ENCODE assay signal across 8 mouse cellular contexts in genomic region chr15:79879319-79879718, GRCm38 (mm10). TPM values are rescaled to one million over a fixed set of nuclear protein-coding genes. Genes with fewer than 3 reads are reported as not detected.
A peak's percentile ranks its signal among the peaks of the same experiment; 100 is the strongest.
DNase-seq lines count a peak whose midpoint lies in the region; ATAC-seq and TF ChIP-seq lines count a peak whose summit lies in the region.

No protein-coding gene starts in this region.

- H3K4me2 ChIP-seq in embryonic facial prominence, embryonic 12.5 days (replicated peaks): no peak overlapping the region

- WGBS in embryonic facial prominence, embryonic 12.5 days: 54% methylated on average over 13 of the region's 13 CpGs
- 71% methylated on average over 13 of the region's 13 CpGs for WGBS in embryonic facial prominence, embryonic 10.5 days
- WGBS in cerebellum, adult 2 months: 5% methylated on average over 13 of the region's 13 CpGs

- peak overlapping the region; percentile 69 for H3K27ac ChIP-seq in embryonic facial prominence, embryonic 12.5 days
- no peak overlapping the region; the same call in 1 of the 2 replicates for H3K27ac ChIP-seq in embryonic facial prominence, embryonic 10.5 days (replicated peaks)
- H3K27ac ChIP-seq in cerebellum, adult 2 months (ENCODE audit: insufficient read depth, low read length): no peak overlapping the region

- H3K9ac ChIP-seq in embryonic facial prominence, embryonic 12.5 days: no peak overlapping the region

- H3K4me3 ChIP-seq in embryonic facial prominence, embryonic 12.5 days: no peak overlapping the region
- H3K4me3 ChIP-seq in embryonic facial prominence, embryonic 10.5 days: no peak overlapping the region
- no peak overlapping the region for H3K4me3 ChIP-seq in cerebellum, adult 2 months (replicated peaks; ENCODE audit: insufficient read depth, low read depth, low read length)

- no peak for DNase-seq in embryonic facial prominence, embryonic 10.5 days (ENCODE audit: low spot score)
- peak; percentile 58 to 69 for DNase-seq in cerebellum, adult 2 months
- peak; percentile 71 for DNase-seq in gastrocnemius, postnatal 14 days
- peak; percentile 76 for DNase-seq in kidney, adult 18-20 months
- DNase-seq in left cerebral cortex, postnatal 14 days (ENCODE audit: low spot score in 2 of 2): peak; percentile 71 to 91
- peak; percentile 80 for DNase-seq in ovary, postnatal 36 days (ENCODE audit: low spot score)
- DNase-seq in thymus, postnatal 0 days (ENCODE audit: low spot score): no peak

- intact Hi-C loops in gastrocnemius, postnatal 14 days (cut with DNase I; ENCODE audit: low total_unique reads): no loop called here
- intact Hi-C loops in left cerebral cortex, postnatal 14 days (cut with DNase I): no loop called here

- no peak for TF ChIP-seq POLR2A in cerebellum, adult 2 months (IDR thresholded peaks at IDR 0.05; ENCODE audit: borderline replicate concordance, insufficient read depth, low read length)

- H3K4me1 ChIP-seq in embryonic facial prominence, embryonic 12.5 days: peaks cover 9% of the 10 kb centered on the region
- peaks cover 6% of the 10 kb centered on the region for H3K4me1 ChIP-seq in embryonic facial prominence, embryonic 10.5 days
- H3K4me1 ChIP-seq in cerebellum, adult 2 months (ENCODE audit: control insufficient read depth, insufficient read depth, low read length): 0 out of 2 replicates have a peak, but pooled peaks cover 4% of the 10 kb centered on the region

- no peaks in the 10 kb centered on the region for H3K36me3 ChIP-seq in embryonic facial prominence, embryonic 12.5 days
- no peaks in the 10 kb centered on the region for H3K36me3 ChIP-seq in embryonic facial prominence, embryonic 10.5 days (replicated peaks)

- no peak for ATAC-seq in embryonic facial prominence, embryonic 12.5 days (ENCODE audit: insufficient number of reproducible peaks, insufficient read depth, low FRiP score, low TSS enrichment)

- H3K27me3 ChIP-seq in embryonic facial prominence, embryonic 12.5 days: no peaks in the 10 kb centered on the region
- H3K27me3 ChIP-seq in embryonic facial prominence, embryonic 10.5 days (replicated peaks; ENCODE audit: low read depth, poor library complexity, severe bottlenecking): peaks cover 18% of the 10 kb centered on the region
- H3K27me3 ChIP-seq in cerebellum, adult 2 months (ENCODE audit: control insufficient read depth, insufficient read depth, low read length): no peaks in the 10 kb centered on the region

- no peaks in the 10 kb centered on the region for H3K9me3 ChIP-seq in embryonic facial prominence, embryonic 12.5 days
- H3K9me3 ChIP-seq in embryonic facial prominence, embryonic 10.5 days: no peaks in the 10 kb centered on the region

- TF ChIP-seq CTCF in cerebellum, adult 2 months (IDR thresholded peaks at IDR 0.05; ENCODE audit: borderline replicate concordance, insufficient read depth, low read depth, low read length): no peak

RNA-seq across cellular contexts. Expression of gene Apobec3, which starts 12.1 kb away (rescaled TPM):
- 8.4 and 10.0 TPM in 2 replicates for polyA plus RNA-seq in embryonic facial prominence, embryonic 12.5 days (2016; fragmentation: Nextera tagmentation; extraction: Ambion mirVana)
- 7.7 and 8.4 TPM in 2 replicates for polyA plus RNA-seq in embryonic facial prominence, embryonic 10.5 days (2016; fragmentation: Nextera tagmentation; extraction: Ambion mirVana)
- polyA plus RNA-seq in cerebellum, adult 2 months (2012; rRNA removed): 3.3 and 3.6 TPM in 2 replicates
- total RNA-seq in gastrocnemius, postnatal 14 days (2021): 1 to 10 TPM; 4.7 to 7.9 TPM
- total RNA-seq in left cerebral cortex, postnatal 14 days (2021): 1 to 10 TPM; 4.2 to 5.1 TPM
- polyA plus RNA-seq in thymus, postnatal 0 days (2015; fragmentation: Nextera tagmentation; extraction: Ambion mirVana): 149 and 159 TPM in 2 replicates

RNA-seq across cellular contexts. Expression of gene Cbx6, which starts 44.8 kb away (rescaled TPM):
- polyA plus RNA-seq in embryonic facial prominence, embryonic 12.5 days (2016; fragmentation: Nextera tagmentation; extraction: Ambion mirVana): 31.5 and 32.6 TPM in 2 replicates
- polyA plus RNA-seq in embryonic facial prominence, embryonic 10.5 days (2016; fragmentation: Nextera tagmentation; extraction: Ambion mirVana): 16.1 and 18.1 TPM in 2 replicates
- polyA plus RNA-seq in cerebellum, adult 2 months (2012; rRNA removed): 183 TPM in 2 replicates
- total RNA-seq in gastrocnemius, postnatal 14 days (2021): 10 to 100 TPM; 21.2 to 23.5 TPM
- 100 to 1,000 TPM; 429 to 483 TPM for total RNA-seq in left cerebral cortex, postnatal 14 days (2021)
- 54.9 and 55.9 TPM in 2 replicates for polyA plus RNA-seq in thymus, postnatal 0 days (2015; fragmentation: Nextera tagmentation; extraction: Ambion mirVana)

RNA-seq across cellular contexts. Expression of gene Npcd, which starts 45.3 kb away (rescaled TPM):
- 0.60 TPM in 1 of 2 replicates, not detected in the other for polyA plus RNA-seq in embryonic facial prominence, embryonic 12.5 days (2016; fragmentation: Nextera tagmentation; extraction: Ambion mirVana)
- polyA plus RNA-seq in embryonic facial prominence, embryonic 10.5 days (2016; fragmentation: Nextera tagmentation; extraction: Ambion mirVana): not detected in 2 replicates
- polyA plus RNA-seq in cerebellum, adult 2 months (2012; rRNA removed): 1.7 and 4.1 TPM in 2 replicates
- under 1 TPM; 0.47 to 0.55 TPM for total RNA-seq in gastrocnemius, postnatal 14 days (2021)
- total RNA-seq in left cerebral cortex, postnatal 14 days (2021): 10 to 100 TPM in 1 of 2 experiments, 1 to 10 TPM in 1; 7.3 to 53.6 TPM
- polyA plus RNA-seq in thymus, postnatal 0 days (2015; fragmentation: Nextera tagmentation; extraction: Ambion mirVana): not detected in 2 replicates

Comparison
In these comparisons a context has a peak if more than half of its experiments do, and no peak if none do; other contexts are left out.
1. DNase-seq: peak in cerebellum, adult 2 months (2 of 2), gastrocnemius, postnatal 14 days (single experiment), kidney, adult 18-20 months (single experiment), left cerebral cortex, postnatal 14 days (2 of 2) and ovary, postnatal 36 days (single experiment); none in embryonic facial prominence, embryonic 10.5 days (single experiment) and thymus, postnatal 0 days (single experiment).
2. RNA of gene Apobec3, which starts 12.1 kb away (polyA plus RNA-seq): 149 to 159 TPM in thymus, postnatal 0 days; 7.7 to 8.4 TPM in embryonic facial prominence, embryonic 10.5 days, 8.4 to 10.0 TPM in embryonic facial prominence, embryonic 12.5 days and 3.3 to 3.6 TPM in cerebellum, adult 2 months; every median in the first group is over 10 times any median in the second.